Mouse (Mus musculus) Muller cell, postnatal 12 days (primary cell): ENCODE data around the gene Sncg.
"Not testable (repeated sequence)": the region's sequence is repeated elsewhere in the genome, so short reads cannot be mapped to it uniquely, and the experiment has no call there.

Source experiments
- DNase-seq: peaks from one replicate; pipeline ENCODE4 v3.0.0-alpha.2; 2015; ENCODE audit errors: inconsistent ontology term

Gene Sncg

DNA sequence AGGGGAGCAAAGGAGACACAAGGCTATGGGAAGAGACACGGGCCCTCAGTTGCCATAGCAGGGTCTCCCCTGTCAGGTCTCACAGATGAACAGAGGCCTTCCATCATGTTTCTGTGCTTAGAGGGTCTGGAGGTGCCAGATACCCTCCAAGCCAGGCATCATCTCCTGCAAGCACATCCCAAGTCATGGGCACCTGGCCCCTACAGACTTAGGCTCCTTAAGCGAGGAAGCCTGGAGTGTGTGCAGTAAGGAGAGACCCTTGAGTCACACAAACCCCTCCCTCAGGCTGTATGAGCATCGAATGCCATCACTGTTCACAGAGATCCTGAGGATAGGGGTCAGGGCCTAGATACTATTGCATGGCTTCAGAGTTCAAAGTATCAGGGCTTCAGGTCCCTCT, 3.7 kb downstream of the Sncg start:
- no peak for DNase-seq

DNA sequence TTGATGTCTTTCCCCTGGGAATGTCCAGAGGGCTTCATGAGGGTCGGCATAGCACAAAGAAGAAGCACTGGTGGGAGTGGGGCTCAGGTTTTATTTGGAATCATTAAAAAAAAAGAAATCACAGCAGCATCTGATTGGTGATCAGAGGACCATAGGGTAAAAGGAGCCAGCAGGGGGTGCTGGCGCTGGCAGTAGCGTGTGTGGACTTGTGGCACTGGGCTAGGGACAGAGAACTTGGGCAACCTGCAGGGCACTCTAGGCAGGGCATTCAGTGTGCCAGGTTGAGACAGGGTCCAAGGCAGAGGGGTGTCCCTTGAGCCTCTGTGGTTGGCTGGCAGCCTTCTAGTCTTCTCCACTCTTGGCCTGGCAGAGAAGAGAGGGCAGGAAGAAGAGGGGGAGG, 4.4 kb downstream of the Sncg start:
- no peak for DNase-seq

DNA sequence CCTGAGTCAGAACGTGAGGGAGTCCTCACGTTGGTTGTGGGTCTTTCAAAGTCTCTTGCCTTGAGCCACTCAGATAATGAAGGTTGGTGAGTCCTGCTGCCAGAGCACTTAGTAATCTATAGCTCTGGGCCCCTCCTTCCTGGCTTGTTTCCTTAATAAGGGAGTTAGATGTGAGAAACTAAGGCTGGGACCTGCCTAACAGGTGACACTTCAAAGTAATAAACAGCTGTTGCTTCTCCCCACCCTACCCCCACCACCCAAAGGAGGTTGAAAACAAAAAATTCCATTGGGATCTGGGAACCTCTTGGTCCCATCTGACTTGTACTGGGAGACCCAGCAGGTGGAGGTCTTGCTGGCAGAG, 9.5 kb downstream of the Sncg start:
- no peak for DNase-seq

DNA sequence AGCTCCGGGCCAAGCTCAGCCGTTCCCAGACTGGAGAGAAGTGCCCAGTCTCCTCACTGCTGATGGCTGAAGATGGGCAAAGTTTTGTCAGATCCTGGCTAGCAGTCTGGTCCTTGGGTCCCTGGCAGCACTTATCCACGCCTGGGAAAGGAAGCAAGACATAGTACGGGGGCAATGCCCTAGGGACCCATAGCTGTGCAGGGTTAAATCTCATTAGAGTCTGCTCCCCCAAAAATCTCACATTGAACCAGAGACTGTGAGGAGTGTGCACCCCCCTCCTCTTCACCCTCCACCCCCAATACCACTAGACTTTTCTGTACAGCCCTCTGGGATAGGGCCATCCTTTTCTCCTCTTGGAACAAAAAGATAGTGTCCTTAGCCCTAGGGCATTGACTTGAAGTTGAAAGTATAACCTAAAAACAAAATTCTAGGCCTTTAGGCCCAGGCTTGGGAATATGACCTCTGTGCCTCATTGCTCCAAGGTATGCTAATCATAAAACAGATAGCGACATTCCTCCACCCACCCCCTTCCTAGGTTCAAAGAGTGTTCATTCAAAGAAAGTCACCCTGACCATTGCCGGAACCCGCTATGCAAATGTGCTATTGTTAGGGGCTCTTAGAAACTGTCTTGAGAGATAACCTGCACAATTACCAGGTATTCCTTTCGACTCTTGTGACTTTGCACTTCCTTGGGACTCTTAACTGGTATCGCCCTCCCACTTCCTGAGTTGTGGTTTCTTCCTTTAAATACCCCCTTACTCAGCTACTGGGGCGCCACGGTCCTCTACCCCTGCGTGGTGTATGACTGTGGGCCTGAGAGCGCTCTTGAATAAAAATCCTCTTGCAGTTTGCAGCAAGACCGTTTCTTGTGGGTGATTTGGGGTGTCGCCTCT, 10.1 kb downstream of the Sncg start:
- DNase-seq: not testable (repeated sequence)

DNA sequence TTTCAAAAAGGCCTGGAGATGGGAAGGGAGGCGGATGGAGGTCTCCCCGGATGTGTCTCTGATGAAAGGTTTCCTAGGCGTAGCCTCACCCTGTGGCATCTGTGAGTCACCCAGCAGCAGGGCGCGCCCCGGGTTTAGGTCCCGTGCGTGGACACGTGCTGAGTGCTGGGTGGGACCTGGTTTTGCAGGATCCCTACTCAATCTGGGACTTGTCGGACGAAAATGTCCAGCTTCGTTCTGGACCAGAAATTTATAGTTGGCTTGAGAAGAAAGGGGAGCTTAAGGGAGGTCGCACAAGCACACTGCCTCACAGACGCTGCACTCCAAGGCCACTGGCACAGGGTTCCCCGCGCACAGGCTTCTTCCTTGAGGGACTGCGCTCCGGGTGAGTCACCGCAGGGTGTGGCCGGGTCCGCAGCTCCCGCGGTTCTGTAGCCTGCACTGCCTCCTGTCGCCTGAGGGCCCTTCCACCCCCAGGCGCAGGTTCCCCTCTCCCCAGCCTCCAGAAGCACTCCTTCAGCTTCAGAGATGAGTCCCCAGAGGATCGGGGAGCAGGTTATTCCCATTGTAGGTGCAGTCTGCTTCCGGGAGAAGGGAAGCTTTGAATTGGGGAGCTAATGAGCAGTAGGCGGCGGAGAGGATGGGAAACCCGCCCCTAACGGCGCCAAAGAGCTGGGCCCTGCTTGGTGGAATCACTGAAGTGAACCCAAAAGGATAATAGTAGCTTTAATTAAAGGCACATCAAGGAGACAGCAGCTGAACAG, 10.9 kb downstream of the Sncg start:
- DNase-seq: peak; percentile 94

- peak; percentile 20 for DNase-seq
Measured at GRCm38 (mm10) chr14:34362726-34363445, 11.7 kb downstream of the Sncg start.

DNA sequence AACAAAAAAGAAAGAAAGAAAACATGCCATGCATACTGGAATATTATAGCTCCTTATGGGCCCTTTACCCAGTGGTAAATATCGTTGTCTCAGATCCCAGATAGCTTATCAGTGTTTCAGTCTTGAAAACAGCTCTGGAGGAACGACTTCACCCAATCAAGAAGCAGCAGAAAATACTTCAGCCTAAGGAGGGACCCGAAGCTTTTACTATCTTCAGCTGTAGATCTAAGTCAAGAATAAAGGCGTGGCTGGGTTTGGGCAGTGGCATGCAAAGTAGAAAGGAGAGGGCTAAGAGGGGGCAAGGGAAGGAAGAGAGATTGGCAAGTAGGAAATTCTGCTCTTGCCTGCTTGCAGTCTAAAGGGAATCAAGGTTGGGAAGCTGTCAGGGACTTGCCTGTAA, 12.5 kb downstream of the Sncg start:
- no peak for DNase-seq

- DNase-seq: no peak
Measured at GRCm38 (mm10) chr14:34360251-34360650, 14.3 kb downstream of the Sncg start.

GRCm38 (mm10) chr14:34359676-34360244, 14.8 kb downstream of the Sncg start:
- DNase-seq: no peak

DNA sequence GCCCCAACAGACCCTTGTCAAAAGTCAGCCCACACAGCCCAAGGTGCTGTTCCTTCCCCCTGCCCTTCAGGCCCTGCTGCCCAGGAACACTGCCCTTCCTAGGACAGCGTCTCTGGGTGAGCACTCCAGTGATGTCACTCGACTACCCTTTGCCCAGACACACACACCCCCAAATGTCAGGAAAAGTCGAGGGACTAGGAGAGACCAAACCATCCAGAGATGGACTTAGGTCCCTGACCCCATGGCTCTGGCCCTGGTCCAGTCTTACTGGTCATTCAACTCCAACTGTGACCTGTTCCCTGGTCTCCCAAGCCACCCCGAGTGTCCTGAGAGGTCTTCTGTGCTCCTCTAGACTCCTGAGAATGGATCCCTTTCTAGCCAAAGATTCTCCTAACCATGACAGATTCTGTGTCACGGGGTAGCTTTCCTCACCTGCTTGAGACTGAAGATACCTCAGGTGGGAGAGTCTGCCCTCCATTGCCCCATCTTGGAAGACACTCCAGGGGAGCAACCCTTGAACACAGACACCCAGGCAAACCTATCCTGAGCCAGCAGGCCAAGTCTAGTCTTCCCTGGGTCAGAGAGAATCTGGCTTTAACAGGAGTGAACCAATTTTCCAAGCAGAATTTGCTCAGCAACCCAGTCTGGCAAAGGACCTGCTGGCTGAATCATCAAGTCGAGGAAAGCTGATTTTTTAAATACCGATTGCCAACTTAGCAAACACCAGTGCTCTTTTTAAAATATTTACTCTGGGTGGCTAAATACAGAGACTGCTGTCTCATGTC, 16.7 kb downstream of the Sncg start:
- peak; percentile 20 for DNase-seq

DNA sequence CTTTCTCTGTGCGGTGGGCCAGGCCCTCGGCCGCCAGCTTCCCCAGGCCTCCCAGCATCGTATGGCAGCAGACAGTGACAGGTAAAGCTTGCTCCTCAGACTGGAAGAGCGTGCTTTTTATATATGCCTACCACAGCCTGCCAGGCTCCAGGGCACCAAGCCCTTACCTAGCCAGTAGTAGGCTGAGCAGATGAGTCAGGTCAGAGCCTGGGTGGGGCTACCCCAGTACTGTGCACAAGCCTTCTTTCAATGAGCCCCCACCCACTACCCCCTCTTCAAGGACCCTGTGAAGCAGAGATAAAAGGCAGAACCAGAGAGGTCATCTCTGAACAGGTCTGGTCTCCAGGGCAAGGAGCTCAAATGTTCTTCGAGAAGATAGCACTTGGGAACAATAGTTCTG, 19.3 kb downstream of the Sncg start, which contains the start of gene Fam25c:
Fam25c (minus strand) TSS at position 133 of the 400 bp plus-strand sequence.
- no peak for DNase-seq

- no peak for DNase-seq
Measured at GRCm38 (mm10) chr14:34354456-34354855, 20.1 kb downstream of the Sncg start.

DNA sequence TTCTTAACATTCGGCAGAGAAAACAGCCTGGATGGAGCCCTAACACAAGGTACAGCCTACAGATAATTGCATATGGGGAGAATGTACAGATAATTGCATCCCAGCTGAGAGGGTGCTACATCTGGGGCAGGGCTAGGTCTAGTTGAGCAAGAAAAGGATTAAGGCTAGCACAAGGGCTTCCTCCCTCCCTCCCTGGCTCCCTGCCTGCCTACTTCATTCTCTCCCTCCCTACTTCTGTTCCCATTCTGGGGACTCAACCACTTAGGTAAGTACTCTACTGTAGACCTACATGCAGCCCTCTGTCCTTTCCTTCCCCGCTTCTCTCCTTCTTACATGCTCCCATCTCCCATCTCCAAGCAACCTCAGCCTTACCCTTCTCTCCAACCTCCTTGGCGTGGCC, 21.3 kb downstream of the Sncg start:
- no peak for DNase-seq

DNA sequence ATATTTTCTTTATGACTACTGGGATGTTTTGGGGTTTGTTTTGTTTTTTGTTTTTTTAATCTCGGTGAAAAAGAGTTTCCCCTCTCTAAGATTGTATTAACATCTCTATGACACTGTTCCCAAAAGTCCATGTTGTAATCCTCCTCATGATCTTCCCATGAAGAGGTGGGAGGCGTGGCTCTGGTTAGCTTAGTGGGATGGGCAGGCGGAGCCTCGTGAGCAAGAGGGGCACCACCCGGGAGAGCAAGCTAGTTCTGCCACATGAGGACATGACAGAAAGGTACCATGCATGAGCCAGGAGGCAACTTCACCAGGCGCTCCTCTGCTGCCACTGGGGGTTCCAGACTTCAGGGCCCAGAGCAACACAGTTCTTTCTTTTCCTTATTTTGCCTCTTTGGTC, 22.1 kb downstream of the Sncg start:
- DNase-seq: no peak

DNA sequence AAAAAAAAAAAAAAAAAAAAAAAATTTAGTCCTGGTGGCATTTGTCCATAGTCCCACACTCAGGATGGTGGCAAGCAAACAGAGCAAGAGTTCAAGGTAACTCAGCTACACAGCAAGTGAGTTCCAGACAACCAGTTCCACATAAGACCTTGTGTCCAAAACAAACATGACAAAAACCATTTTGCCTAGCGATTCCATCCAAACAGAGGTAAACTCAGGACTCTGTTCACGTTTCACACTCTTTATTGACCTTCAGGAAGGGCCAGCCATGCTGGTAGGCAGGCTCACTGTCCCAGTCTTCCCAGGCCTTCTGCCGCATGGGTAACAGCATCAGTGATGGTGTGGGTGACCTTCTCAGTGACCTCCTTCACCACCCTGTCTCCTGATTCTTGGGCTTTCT, 22.9 kb downstream of the Sncg start:
- no peak for DNase-seq

DNA sequence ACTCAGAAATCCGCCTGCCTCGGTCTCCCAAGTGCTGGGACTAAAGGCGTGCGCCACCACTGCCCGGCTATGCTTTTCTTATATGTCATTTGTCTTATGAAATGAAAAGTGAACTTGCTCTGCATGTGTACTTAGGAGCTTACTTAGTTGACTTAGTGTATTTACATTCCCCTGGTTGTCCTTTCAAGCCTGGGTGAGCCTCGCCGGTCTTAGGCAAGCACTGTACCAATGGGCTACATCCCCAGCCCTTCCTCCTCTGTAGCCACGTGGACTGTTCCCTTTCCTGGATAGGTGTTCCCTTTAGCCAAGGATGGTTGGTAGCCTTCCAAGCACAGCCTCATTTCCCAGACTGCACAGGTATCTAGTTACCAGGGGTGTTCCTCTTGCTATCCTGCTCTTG, 25.6 kb downstream of the Sncg start:
- DNase-seq: no peak

GRCm38 (mm10) chr14:34348301-34348700, 26.3 kb downstream of the Sncg start:
- no peak for DNase-seq

- DNase-seq: no peak
Measured at GRCm38 (mm10) chr14:34347084-34347483, 27.5 kb downstream of the Sncg start.

DNA sequence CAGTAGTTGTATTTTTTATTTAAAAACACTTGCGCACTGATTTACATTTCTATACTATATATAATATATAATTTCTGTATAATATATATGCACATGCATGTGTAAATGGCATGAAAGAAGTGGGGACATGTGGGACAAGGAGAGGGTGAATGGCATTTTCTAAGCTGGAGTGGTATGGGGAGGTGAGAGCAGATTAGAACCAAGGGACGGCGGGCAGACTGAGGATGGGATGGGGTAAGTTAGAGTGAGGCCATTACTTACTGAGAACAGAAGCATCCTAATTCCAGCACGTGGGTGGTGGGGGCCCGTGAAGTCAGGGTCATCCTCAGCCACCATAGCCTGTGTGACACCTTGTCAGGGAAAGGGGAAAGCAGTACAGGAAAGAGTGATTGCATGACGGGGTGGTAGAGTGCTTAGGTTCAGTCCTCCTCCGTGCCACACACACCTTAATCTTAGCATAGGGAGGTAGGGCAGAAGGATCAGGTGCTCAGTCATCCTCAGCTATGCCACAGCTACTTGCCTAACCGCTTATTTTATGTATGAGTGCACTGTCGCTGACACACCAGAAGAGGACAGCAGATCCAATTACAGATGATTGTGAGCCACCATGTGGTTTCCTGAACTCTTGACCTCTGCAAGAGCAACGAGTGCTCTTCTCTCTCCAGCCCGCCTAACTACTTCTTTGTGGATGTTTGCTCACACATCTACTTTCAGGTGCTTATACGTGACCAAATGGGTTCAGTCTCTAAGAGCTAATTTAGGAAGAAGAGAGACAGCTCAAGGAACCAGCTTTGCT, 28.6 kb downstream of the Sncg start:
- DNase-seq: peak; percentile 20

GRCm38 (mm10) chr14:34344361-34344760, 30.2 kb downstream of the Sncg start:
- DNase-seq: no peak
